Mouse (Mus musculus): ENCODE measurements around the gene Lat2.

Lat2 gene

DNA sequence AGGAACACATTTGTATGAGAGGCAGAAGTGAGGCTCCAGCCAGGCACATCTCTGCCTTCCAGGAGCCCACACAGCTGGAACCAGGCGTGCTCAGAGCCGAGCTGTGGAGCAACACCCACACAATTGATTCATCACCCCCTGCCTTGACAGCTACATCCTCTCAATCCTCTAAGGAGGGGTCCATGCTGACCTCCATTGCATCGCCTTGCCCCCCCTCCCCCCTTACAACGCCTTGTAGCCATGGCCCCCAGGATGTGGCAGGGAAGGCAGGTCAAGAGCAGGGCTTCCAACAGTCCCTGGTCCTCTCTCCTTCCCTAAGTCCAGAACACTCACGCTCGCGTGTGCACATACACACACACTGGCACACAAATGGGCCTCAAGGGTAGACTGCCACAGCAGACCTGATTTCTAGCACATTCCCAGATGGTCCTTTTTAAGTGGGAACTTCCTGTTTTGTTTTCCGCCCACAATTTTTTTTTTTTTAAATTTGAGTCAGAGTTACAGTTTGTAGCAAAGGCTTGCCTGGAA is 45.8 kb downstream of the Lat2 start:
- DNase-seq = peak; percentile 71 to 81

DNA sequence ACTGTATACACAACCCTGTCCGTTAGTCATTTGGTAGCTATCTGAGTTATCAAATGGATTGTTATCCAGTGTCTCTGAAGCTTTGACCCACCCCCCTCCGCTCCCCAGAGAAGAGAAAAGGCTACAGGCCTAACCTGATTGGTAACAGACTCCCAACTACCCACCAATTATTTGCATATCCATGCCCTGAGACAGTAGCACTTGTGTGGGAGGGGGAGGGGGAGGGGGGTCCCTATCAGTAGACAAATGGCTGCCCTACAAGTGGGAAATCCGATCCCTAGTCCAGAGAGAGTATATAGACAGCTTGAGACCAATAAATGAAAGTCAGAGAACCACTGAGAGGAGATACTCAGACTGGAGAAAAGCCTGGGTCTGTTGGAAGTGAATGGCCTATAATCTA is 46.8 kb downstream of the Lat2 start:
- no peak for DNase-seq

DNA sequence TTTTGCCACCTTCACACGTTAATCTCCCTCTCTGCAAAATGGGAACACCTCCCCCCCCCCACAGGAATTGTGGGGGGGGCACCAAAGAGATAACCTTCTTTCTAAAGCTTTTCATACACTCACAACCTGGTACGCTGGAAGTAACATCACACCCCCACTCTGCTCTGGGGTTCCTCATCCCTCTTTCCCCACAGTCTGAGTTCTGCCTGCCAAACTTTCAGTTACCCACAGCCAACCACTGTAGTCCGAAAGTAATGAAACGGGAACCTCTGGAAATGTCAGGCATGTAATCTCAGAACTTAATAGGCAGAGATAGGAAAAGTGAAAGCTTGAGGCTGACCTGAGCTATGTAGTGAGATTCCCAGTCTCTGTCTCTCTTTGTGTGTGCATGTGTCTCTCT is 47.4 kb downstream of the Lat2 start:
- DNase-seq = no peak

DNA sequence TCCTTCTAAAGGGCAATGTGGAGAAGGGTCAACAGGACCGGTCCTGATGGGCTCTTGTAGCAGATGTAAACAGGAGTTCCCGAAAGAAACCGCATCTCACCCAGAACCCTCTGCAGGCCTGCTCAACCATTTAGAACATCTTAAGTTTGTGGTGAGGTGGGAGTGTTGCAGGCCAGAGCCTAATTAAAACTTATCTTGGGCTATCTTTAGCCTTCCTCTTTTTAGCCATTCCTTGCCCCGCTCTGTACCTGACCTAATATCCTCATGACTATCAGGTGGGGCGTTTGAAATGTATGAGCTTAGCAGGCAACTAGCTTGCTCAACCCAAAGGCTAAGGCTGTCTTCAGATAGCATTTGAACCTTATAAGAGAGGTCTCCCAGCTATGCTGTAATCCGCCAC is 49.1 kb downstream of the Lat2 start:
- DNase-seq = no peak

DNA sequence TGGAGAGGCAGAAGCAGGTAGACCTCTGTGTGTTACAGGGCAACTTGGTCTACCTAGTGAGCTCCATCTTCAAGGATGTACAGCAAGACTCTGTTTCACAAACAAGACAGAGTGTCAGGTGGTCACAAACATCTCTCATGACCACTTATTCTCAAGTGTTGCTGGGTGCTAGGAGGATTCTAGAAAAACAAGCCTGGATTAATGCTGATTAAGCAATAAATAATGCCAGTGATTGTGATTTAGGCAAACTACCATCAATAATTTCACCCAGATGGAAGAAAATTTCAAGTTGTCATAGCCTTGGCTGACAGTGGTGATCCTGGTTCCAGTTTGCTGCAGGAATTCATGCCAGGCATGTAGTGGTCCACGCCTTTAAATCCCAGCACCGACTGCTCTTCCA is 50.6 kb downstream of the Lat2 start:
- DNase-seq = no peak

DNA sequence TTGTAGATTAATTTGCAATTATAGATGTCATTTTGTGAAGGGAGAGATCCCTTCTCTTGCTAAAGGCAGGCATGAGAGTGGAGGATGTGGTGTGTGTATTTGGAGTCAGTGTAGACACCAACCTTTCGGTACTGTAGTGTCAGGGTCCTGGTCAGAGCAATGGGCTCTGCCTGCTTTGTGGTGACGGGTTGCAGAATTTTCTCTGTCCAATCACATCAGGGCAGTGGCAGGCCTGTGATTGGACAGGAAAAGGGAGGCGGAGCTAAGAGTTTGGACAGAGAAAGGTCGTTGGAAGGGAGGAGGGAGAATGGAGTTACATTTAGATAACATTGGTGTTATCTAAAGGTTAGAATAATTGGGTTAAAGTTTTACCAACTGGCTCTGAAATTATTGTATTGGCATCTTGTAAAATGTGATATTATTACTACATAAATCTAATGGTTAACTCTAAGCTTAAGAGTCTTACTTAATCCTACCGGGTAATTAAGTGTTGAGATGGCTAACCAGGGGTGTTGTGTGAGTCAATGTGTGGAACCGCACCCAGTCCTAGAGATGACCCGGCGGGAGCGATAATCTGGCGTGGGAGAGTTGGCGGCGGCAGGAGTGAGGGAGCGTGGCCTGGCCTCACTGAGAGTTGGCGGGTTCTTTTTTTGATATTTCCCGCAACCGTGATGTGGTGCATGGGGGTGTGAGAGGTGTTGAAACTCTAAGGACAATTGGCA is 54.2 kb downstream of the Lat2 start:
- no peak for DNase-seq

DNA sequence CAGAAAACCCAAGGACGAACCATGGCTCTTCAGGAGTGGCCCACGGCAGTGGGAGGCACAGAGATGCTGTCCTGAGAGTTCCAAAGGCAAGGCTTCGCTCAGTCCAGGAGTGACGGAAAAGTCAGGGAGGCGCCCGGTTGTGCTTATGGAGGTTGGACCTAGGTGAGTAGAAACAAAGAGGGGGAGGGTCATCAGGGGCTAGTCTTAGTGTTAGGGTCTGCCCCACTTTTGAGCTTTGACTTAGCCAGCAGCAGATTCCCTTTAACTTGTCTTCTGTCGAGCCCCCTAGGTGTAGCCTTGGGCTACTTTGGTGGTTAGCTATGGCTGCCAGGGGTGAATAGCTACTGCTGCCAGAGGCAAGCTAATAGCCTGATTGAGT is 54.8 kb downstream of the Lat2 start, which contains the start of gene Syna:
Gene Syna, minus strand, starts transcription at position 101 of the 379 bp plus-strand sequence.
- no peak for DNase-seq

DNA sequence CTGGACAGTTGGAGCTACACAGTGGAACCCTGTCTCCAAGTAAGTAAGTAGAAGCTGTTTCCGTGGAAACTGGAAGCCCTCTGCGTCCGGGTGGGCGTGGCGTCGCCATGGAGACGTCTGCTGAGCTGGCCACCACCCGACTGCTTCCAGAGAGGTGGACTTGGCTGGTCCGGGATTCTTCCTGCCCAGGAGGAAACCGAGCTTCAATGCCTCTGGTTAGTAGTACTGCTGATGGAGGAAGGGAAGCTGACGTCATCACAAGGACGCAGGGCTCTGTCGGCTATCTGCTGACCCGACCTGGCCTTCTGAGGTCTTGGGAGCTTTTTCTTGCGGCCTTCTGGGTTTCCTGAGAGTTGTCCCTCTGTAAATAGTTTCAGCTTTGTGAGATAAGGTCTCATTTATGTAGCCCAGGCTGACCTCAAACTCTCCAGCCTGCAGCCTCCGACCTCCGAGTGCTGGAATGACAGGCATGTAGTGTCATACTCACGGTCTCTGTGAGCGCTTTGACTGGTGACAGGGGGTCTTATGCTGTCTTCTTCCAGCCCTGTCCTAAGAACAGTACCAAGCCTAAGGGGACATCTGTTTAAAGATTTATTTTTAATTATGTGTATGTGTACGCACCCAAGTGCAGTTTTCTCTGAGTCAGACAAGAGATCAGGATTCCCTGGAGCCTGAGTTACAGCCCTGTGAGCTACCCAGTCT is 59.2 kb downstream of the Lat2 start:
- peak; percentile 91 to 94 for DNase-seq

DNA sequence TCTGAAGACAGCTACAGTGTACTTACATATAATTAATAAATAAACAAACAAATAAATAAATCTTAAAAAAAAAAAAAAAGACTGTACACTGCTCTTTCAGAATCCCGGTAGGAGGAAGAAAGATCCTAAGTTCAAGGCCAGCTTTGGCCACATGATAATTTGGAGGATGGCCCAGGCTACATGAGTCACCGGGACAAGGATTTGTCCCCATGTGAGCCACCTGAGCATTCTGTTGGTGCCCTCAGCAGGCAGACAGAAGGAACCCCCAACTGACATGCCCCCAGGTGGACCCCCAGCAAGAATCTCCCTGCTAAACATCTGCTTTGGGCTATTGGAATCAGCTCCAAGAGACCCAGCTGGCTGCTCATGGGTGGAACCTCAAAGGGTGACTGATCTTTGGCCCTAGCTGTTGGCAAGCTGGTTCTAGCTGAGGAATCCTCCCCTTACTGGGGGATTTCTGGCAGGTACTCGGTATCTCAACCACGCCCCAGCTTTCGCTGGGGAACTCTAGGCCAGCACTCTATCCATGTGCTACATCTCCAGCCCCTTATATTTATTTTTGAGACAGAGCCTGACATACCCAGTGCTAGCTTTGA is 60.8 kb downstream of the Lat2 start:
- no peak for DNase-seq

DNA sequence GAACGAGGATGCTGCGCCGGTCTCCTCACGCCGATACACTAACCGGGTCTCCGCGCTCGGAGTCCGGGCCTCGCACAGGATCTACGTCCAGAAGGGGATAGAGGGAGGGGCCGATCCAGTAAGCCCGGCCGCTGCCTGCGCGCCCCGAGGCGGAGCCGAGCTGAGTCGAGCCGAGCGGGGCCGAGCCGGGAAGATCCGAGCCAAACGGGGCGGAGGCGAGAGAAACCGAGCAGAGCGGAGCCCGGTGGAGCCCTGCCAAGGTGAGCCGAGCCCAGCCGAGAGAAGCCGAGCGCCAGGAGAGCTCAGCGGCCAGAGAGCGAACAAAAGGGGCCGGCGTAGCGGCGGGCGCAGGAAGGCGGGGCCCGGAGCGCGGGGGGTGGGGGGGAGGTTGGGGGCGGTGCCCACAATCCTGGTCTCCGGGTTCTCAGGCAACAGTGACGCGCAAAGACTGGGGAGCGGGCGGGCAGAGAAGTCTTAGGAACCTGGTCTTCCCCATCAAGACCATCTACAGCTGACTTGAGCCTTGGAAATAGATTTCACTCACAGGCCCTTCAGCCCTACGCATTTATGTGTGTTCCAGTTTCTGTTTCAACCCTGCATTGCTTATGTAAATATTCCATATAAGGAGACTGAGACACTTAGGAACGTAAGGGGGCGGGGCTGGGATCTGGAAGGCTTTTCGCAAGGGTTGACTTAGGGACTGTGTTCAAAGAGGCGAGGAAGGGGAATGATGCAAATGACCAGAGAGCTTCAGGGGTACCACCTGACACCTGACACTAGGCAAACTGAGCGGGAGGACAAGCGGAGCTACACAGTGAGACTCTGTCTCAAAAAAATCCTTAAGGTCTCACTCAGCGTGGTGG is 62.5 kb downstream of the Lat2 start, which contains the start of gene Clip2:
Gene Clip2, minus strand, starts transcription at position 325 of the 863 bp plus-strand sequence.
- peak; percentile 100 for DNase-seq

DNA sequence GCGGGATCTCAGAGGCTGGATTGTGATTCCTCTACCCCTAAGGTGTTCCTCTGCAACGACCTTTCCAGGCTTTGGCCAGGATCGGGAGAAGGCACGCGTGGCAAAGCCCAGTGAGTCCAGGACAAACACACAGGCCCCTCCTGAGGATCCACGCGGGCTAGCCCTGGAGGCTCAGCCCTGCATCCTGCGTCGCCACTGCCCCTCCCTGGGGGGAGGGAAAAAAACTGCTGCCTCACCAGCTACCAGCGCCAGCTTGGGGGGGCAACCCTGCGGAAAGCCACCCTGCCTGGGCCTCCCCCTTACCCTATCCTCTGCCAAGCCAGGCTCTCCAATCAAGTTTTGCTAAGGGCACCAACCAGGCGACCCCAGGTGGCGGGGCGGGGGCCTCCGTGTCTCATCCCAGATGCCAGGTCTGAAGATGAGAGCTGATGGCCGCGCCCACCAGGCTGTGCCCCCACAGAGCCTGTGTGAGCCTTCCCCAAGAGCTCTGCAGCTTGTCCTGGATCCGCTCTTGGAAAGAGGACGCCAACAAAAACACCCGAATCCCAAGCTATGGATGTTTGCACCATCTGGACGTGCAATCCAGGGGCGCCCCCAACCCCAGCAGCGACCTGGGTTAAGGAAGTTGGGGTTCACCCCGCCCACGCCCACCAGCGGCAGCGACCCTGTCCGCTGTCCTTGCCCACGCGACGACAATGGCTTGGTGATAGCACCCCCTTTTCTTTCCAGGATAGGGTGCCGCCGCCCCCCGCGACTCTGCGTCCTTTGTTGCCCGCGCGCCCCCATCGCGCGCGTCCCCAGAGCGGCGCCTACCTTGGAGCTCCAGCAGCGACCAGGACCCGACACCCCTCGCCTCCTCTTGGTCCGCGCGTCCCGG is 63.4 kb downstream of the Lat2 start:
- peak; percentile 58 to 74 for DNase-seq

DNA sequence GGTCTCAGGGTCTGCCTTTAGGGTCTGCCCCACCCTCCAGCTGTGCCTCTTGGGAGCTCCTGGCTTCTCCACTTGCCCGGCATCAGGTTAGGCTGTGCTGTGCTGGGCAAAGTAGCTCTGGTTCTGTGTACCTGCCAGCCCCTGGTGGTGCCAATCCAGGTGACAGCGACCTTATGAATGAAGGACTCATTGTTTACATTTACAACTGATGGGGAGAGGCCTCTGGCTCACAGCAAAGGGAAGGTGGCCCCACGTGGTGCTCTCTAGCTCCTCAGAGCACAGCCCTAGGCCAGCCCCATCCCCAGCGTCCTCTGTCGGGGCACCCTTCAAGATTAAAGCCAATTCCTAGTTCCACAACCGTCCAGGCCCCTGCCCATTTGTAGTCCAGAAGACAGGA is 64.0 kb downstream of the Lat2 start:
- peak in 1 of 2 experiments; percentile 30 for DNase-seq
